Mouse (Mus musculus) thymus, adult 2 months (tissue): ENCODE data around the gene Hist1h2ab.

Experiments used
- CTCF ChIP-seq: fragments of 200-500 bp; IDR thresholded peaks from 2 replicates; pipeline ENCODE4 v1.5.1; 2012; ENCODE audit warnings: mild to moderate bottlenecking, control low read depth, low read length, moderate library complexity, borderline replicate concordance; ENCODE audit not compliant: control insufficient read depth, poor library complexity, insufficient read depth; ENCODE audit errors: extremely low read depth
- POLR2A ChIP-seq: fragments of 200-500 bp; IDR thresholded peaks from 2 replicates; pipeline ENCODE4 v1.6.1; 2012; ENCODE audit warnings: mild to moderate bottlenecking, low read length, control low read depth, moderate library complexity; ENCODE audit not compliant: control insufficient read depth, poor library complexity, insufficient read depth; ENCODE audit errors: extremely low read depth

DNA sequence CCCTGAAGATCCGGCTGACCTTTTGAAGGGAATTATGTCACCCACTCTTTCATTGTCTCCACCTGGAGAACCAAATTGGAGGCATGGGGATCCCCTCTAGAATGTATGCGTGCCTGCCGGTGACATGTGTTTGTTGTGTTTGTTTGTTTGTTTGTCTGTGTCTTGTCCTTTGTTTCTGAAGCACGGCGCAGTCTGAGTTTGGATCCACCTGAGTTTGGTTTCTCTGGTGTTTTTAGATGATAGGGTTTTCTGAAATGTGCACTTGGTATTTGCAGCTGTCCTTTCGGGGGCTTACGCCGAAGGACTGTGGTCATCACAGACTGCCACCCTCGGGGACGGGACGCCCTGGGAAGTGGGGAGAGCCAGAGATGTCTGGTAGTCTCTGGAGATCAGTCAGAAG, 33.8 kb upstream of the Hist1h2ab start:
- TF ChIP-seq POLR2A: no peak
- no peak for TF ChIP-seq CTCF
